Mouse (Mus musculus): ENCODE measurements around the gene Pzp. TPM values are rescaled to one million over a fixed set of nuclear protein-coding genes. Genes with fewer than 3 reads are reported as not detected.

The Pzp gene
- total RNA-seq (2021): under 1 TPM; 0.09 to 0.83 TPM
- long read RNA-seq, experiment 1: 0 reads
- long read RNA-seq, experiment 2: 0 reads

- no peak for DNase-seq (ENCODE audit: low spot score)
Measured at GRCm38 (mm10) chr6:128526601-128527000, at the start of gene Pzp. Gene Pzp, minus strand, starts transcription at chr6:128526720.

- DNase-seq (ENCODE audit: low spot score): no peak
Measured at GRCm38 (mm10) chr6:128566589-128566988, 40.1 kb upstream of the Pzp start.

- DNase-seq (ENCODE audit: low spot score): no peak
Measured at GRCm38 (mm10) chr6:128554049-128554448, 27.5 kb upstream of the Pzp start.

- DNase-seq (ENCODE audit: low spot score): no peak
Measured at GRCm38 (mm10) chr6:128549463-128550452, 23.2 kb upstream of the Pzp start.

- no peak for DNase-seq (ENCODE audit: low spot score)
Measured at GRCm38 (mm10) chr6:128548532-128548931, 22.0 kb upstream of the Pzp start.

GRCm38 (mm10) chr6:128545402-128545801 lies 18.9 kb upstream of the Pzp start:
- DNase-seq (ENCODE audit: low spot score): no peak

GRCm38 (mm10) chr6:128543226-128543625 lies 16.7 kb upstream of the Pzp start:
- no peak for DNase-seq (ENCODE audit: low spot score)

- no peak for DNase-seq (ENCODE audit: low spot score)
Measured at GRCm38 (mm10) chr6:128535250-128535649, 8.7 kb upstream of the Pzp start.

- DNase-seq (ENCODE audit: low spot score): no peak
Measured at GRCm38 (mm10) chr6:128533296-128533695, 6.8 kb upstream of the Pzp start.

- no peak for DNase-seq (ENCODE audit: low spot score)
Measured at GRCm38 (mm10) chr6:128532701-128533100, 6.2 kb upstream of the Pzp start.

- no peak for DNase-seq (ENCODE audit: low spot score)
Measured at GRCm38 (mm10) chr6:128528491-128528890, 2.0 kb upstream of the Pzp start.

- no peak for DNase-seq (ENCODE audit: low spot score)
Measured at GRCm38 (mm10) chr6:128527110-128527509, 590 bp upstream of the Pzp start.

- no peak for DNase-seq (ENCODE audit: low spot score)
Measured at GRCm38 (mm10) chr6:128525801-128526200, 719 bp downstream of the Pzp start.

- no peak for DNase-seq (ENCODE audit: low spot score)
Measured at GRCm38 (mm10) chr6:128523360-128523759, 3.2 kb downstream of the Pzp start.

GRCm38 (mm10) chr6:128519159-128519558 lies 7.4 kb downstream of the Pzp start:
- DNase-seq (ENCODE audit: low spot score): no peak

GRCm38 (mm10) chr6:128505676-128506236 lies 20.8 kb downstream of the Pzp start:
- DNase-seq (ENCODE audit: low spot score): no peak

- no peak for DNase-seq (ENCODE audit: low spot score)
Measured at GRCm38 (mm10) chr6:128504743-128505142, 21.8 kb downstream of the Pzp start.

GRCm38 (mm10) chr6:128495346-128495745 lies 31.2 kb downstream of the Pzp start:
- DNase-seq (ENCODE audit: low spot score): no peak

- DNase-seq (ENCODE audit: low spot score): no peak
Measured at GRCm38 (mm10) chr6:128494646-128495331, 31.7 kb downstream of the Pzp start.

- DNase-seq (ENCODE audit: low spot score): no peak
Measured at GRCm38 (mm10) chr6:128491916-128492315, 34.6 kb downstream of the Pzp start.

- DNase-seq (ENCODE audit: low spot score): no peak
Measured at GRCm38 (mm10) chr6:128490141-128490540, 36.4 kb downstream of the Pzp start.

- no peak for DNase-seq (ENCODE audit: low spot score)
Measured at GRCm38 (mm10) chr6:128487736-128488135, 38.8 kb downstream of the Pzp start.
